Mouse (Mus musculus) skeletal muscle tissue, adult 2 months (tissue): ENCODE results near the gene Nfkbie.

ENCODE experiments used
- DNase-seq: peaks from one replicate; pipeline ENCODE4 v3.0.0-alpha.2; 2012; ENCODE audit warnings: low read depth, low spot score

Gene Nfkbie

GRCm38 (mm10) chr17:45596631-45597396 lies 41.3 kb downstream of the Nfkbie start:
- peak; percentile 88 for DNase-seq

GRCm38 (mm10) chr17:45597787-45598186 lies 42.3 kb downstream of the Nfkbie start:
- peak; percentile 90 for DNase-seq

DNA sequence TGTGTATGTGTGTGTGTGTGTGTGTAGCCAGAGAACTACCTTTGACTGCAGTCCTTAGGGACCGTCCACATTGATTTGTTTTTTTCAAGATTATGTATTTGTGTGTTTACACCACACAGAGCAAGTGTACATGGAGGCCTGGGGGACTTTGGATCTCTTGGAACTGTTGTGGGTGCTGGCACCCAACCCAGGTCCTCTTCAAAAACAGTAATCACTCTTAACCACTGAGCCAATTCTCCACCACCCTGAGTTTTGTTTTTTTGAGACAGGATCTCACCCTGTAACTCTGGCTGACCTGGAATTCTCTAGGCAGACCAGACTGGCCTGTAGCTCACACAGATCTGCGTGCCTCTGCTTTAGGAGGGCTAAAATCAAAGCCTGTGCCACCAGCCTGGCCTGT lies 42.9 kb downstream of the Nfkbie start:
- no peak for DNase-seq

DNA sequence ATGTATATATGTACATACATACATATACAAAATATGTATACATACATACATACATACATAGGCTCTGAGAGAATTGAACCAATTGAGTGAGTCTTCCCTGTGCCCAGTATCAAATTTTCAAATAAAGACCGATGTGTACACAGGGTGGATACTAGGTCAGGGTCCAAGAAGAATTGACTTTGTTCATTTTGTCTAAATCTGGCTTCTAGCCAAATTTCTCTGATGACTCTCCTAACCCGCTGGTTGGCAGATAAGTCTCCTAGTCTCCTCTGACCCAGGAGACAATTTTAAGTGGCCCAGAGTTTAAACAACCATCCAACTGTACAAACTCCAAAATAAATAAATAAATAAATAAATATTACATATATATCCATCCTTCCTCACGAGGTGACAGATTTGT lies 43.4 kb downstream of the Nfkbie start:
- no peak for DNase-seq

GRCm38 (mm10) chr17:45599446-45600242 lies 44.1 kb downstream of the Nfkbie start, which contains the start of gene Slc29a1:
Slc29a1 (minus strand) TSS chr17:45599606.
- DNase-seq, result peak; percentile 62

GRCm38 (mm10) chr17:45600267-45600666 lies 44.8 kb downstream of the Nfkbie start:
- no peak for DNase-seq

GRCm38 (mm10) chr17:45601325-45601724 lies 45.8 kb downstream of the Nfkbie start:
- DNase-seq, result no peak

- DNase-seq, result no peak
These were observed 46.4 kb downstream of the Nfkbie start, which contains the start of gene Mymx for GRCm38 (mm10) chr17:45601877-45602304. Mymx (minus strand) TSS chr17:45602102.

- no peak for DNase-seq
These were observed 47.5 kb downstream of the Nfkbie start for GRCm38 (mm10) chr17:45602984-45603383.

GRCm38 (mm10) chr17:45606992-45607879 lies 51.7 kb downstream of the Nfkbie start:
- DNase-seq, result no peak

GRCm38 (mm10) chr17:45608396-45608795 lies 52.9 kb downstream of the Nfkbie start:
- no peak for DNase-seq

GRCm38 (mm10) chr17:45610144-45610866 lies 54.8 kb downstream of the Nfkbie start:
- no peak for DNase-seq

- no peak for DNase-seq
These were observed 56.5 kb downstream of the Nfkbie start for GRCm38 (mm10) chr17:45612008-45612407.
